Mouse (Mus musculus): Measurements from ENCODE around the gene Il13ra1. TPM values are rescaled to one million over a fixed set of nuclear protein-coding genes. Genes with fewer than 3 reads are reported as not detected.
A peak's percentile ranks its signal among the peaks of the same experiment; 100 is the strongest.

The Il13ra1 gene
- polyA plus RNA-seq (2012; rRNA removed) = 0.46 and 0.59 TPM in 2 replicates

GRCm38 (mm10) chrX:36111622-36112421 is at the start of gene Il13ra1:
Gene Il13ra1 (plus strand): TSS chrX:36112110.
- Histone ChIP-seq H3K36me3 (ENCODE audit: control insufficient read depth, insufficient read depth, low read length) (no peaks in the 10 kb centered on the region), H3K27ac (ENCODE audit: control insufficient read depth, insufficient read depth, low read depth, low read length) (no peak within 1 kb of the TSS), H3K4me1 (ENCODE audit: control insufficient read depth, insufficient read depth, low read length) (peaks cover 8% of the 10 kb centered on the region; the same call in 1 of the 2 replicates), H3K27me3 (ENCODE audit: control insufficient read depth, insufficient read depth, low read length) (no peaks in the 10 kb centered on the region), H3K4me3 (ENCODE audit: control insufficient read depth, low read depth, low read length) (peak within 1 kb of the TSS; percentile 65)
- no peak for TF ChIP-seq CTCF (IDR thresholded peaks at IDR 0.05; ENCODE audit: control insufficient read depth, insufficient read depth, insufficient replicate concordance, low read depth, low read length)
- no peak for TF ChIP-seq POLR2A (IDR thresholded peaks at IDR 0.05; ENCODE audit: control insufficient read depth, low read depth, low read length)

- H3K4me1 ChIP-seq (ENCODE audit: control insufficient read depth, insufficient read depth, low read length) = no peaks in the 10 kb centered on the region
- no peak overlapping the region for H3K27ac ChIP-seq (ENCODE audit: control insufficient read depth, insufficient read depth, low read depth, low read length)
- TF ChIP-seq POLR2A (IDR thresholded peaks at IDR 0.05; ENCODE audit: control insufficient read depth, low read depth, low read length) = no peak
- no peak for TF ChIP-seq CTCF (IDR thresholded peaks at IDR 0.05; ENCODE audit: control insufficient read depth, insufficient read depth, insufficient replicate concordance, low read depth, low read length)
Observed at GRCm38 (mm10) chrX:36073997-36074396, 37.9 kb upstream of the Il13ra1 start.

DNA sequence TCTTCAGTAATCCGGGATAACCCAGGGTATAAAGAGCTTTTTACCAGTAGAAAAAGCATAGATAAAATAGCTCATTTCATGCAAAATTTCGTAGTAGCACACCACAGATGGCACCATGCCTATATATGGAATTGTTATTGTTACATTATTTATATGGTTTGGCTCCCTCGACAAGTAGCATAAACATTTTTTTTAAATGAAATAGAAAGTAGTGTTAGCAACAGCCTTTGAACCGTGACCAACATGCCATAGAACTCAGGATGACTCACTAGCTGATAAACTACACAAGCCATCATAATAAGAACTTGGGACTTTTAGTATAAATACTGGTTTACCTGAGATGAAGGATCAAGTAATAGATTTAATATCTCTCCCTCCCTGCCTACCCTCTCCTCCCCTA is 34.7 kb upstream of the Il13ra1 start:
- no peaks in the 10 kb centered on the region for H3K27me3 ChIP-seq (ENCODE audit: control insufficient read depth, insufficient read depth, low read length)
- H3K27ac ChIP-seq (ENCODE audit: control insufficient read depth, insufficient read depth, low read depth, low read length) = no peak overlapping the region
- no peaks in the 10 kb centered on the region for H3K36me3 ChIP-seq (ENCODE audit: control insufficient read depth, insufficient read depth, low read length)
- TF ChIP-seq POLR2A (IDR thresholded peaks at IDR 0.05; ENCODE audit: control insufficient read depth, low read depth, low read length) = no peak
- no peak for TF ChIP-seq CTCF (IDR thresholded peaks at IDR 0.05; ENCODE audit: control insufficient read depth, insufficient read depth, insufficient replicate concordance, low read depth, low read length)
- H3K4me3 ChIP-seq (ENCODE audit: control insufficient read depth, low read depth, low read length) = no peak overlapping the region
- no peaks in the 10 kb centered on the region for H3K4me1 ChIP-seq (ENCODE audit: control insufficient read depth, insufficient read depth, low read length)

More at GRCm38 (mm10) chrX:36073997-36074396, 37.9 kb upstream of the Il13ra1 start:
- Histone ChIP-seq H3K36me3 (ENCODE audit: control insufficient read depth, insufficient read depth, low read length) (no peaks in the 10 kb centered on the region), H3K4me3 (ENCODE audit: control insufficient read depth, low read depth, low read length) (no peak overlapping the region), H3K27me3 (ENCODE audit: control insufficient read depth, insufficient read depth, low read length) (no peaks in the 10 kb centered on the region)

- Histone ChIP-seq H3K27me3 (ENCODE audit: control insufficient read depth, insufficient read depth, low read length) (no peaks in the 10 kb centered on the region), H3K4me1 (ENCODE audit: control insufficient read depth, insufficient read depth, low read length) (no peaks in the 10 kb centered on the region), H3K4me3 (ENCODE audit: control insufficient read depth, low read depth, low read length) (no peak overlapping the region), H3K36me3 (ENCODE audit: control insufficient read depth, insufficient read depth, low read length) (no peaks in the 10 kb centered on the region), H3K27ac (ENCODE audit: control insufficient read depth, insufficient read depth, low read depth, low read length) (no peak overlapping the region)
- TF ChIP-seq CTCF (IDR thresholded peaks at IDR 0.05; ENCODE audit: control insufficient read depth, insufficient read depth, insufficient replicate concordance, low read depth, low read length) (no peak), POLR2A (IDR thresholded peaks at IDR 0.05; ENCODE audit: control insufficient read depth, low read depth, low read length) (no peak)
Observed at GRCm38 (mm10) chrX:36082917-36083316, 29.0 kb upstream of the Il13ra1 start.

- H3K36me3 ChIP-seq (ENCODE audit: control insufficient read depth, insufficient read depth, low read length) = no peaks in the 10 kb centered on the region
- no peak overlapping the region for H3K27ac ChIP-seq (ENCODE audit: control insufficient read depth, insufficient read depth, low read depth, low read length)
- H3K27me3 ChIP-seq (ENCODE audit: control insufficient read depth, insufficient read depth, low read length) = no peaks in the 10 kb centered on the region
- no peak overlapping the region for H3K4me3 ChIP-seq (ENCODE audit: control insufficient read depth, low read depth, low read length)
- no peak for TF ChIP-seq CTCF (IDR thresholded peaks at IDR 0.05; ENCODE audit: control insufficient read depth, insufficient read depth, insufficient replicate concordance, low read depth, low read length)
- no peak for TF ChIP-seq POLR2A (IDR thresholded peaks at IDR 0.05; ENCODE audit: control insufficient read depth, low read depth, low read length)
- no peaks in the 10 kb centered on the region for H3K4me1 ChIP-seq (ENCODE audit: control insufficient read depth, insufficient read depth, low read length)
Observed at GRCm38 (mm10) chrX:36088464-36089256, 23.2 kb upstream of the Il13ra1 start.

- no peak overlapping the region for H3K4me3 ChIP-seq (ENCODE audit: control insufficient read depth, low read depth, low read length)
- no peak overlapping the region for H3K27ac ChIP-seq (ENCODE audit: control insufficient read depth, insufficient read depth, low read depth, low read length)
- H3K4me1 ChIP-seq (ENCODE audit: control insufficient read depth, insufficient read depth, low read length) = no peaks in the 10 kb centered on the region
- H3K27me3 ChIP-seq (ENCODE audit: control insufficient read depth, insufficient read depth, low read length) = no peaks in the 10 kb centered on the region
- no peaks in the 10 kb centered on the region for H3K36me3 ChIP-seq (ENCODE audit: control insufficient read depth, insufficient read depth, low read length)
- TF ChIP-seq CTCF (IDR thresholded peaks at IDR 0.05; ENCODE audit: control insufficient read depth, insufficient read depth, insufficient replicate concordance, low read depth, low read length) = no peak
- TF ChIP-seq POLR2A (IDR thresholded peaks at IDR 0.05; ENCODE audit: control insufficient read depth, low read depth, low read length) = no peak
Observed at GRCm38 (mm10) chrX:36100883-36101282, 11.0 kb upstream of the Il13ra1 start.

GRCm38 (mm10) chrX:36101318-36101717 is 10.6 kb upstream of the Il13ra1 start:
- TF ChIP-seq CTCF (IDR thresholded peaks at IDR 0.05; ENCODE audit: control insufficient read depth, insufficient read depth, insufficient replicate concordance, low read depth, low read length) (no peak), POLR2A (IDR thresholded peaks at IDR 0.05; ENCODE audit: control insufficient read depth, low read depth, low read length) (no peak)
- Histone ChIP-seq H3K36me3 (ENCODE audit: control insufficient read depth, insufficient read depth, low read length) (no peaks in the 10 kb centered on the region), H3K27ac (ENCODE audit: control insufficient read depth, insufficient read depth, low read depth, low read length) (no peak overlapping the region), H3K27me3 (ENCODE audit: control insufficient read depth, insufficient read depth, low read length) (no peaks in the 10 kb centered on the region), H3K4me1 (ENCODE audit: control insufficient read depth, insufficient read depth, low read length) (no peaks in the 10 kb centered on the region), H3K4me3 (ENCODE audit: control insufficient read depth, low read depth, low read length) (no peak overlapping the region)

Data from testis, adult 2 months (tissue).